Mouse (Mus musculus) heart, postnatal 0 days (tissue): ENCODE results near the gene Gimap9. TPM values are rescaled to one million over a fixed set of nuclear protein-coding genes. Genes with fewer than 3 reads are reported as not detected.
A peak's percentile ranks its signal among the peaks of the same experiment; 100 is the strongest.

Experiments used
- ATAC-seq: fragments of 200-750 bp; cut with Nextera tagmentation; 2 replicates; pipeline ENCODE4 v1.8.0; 2017; ENCODE audit warnings: low read depth, moderate number of reproducible peaks, moderate library complexity; ENCODE audit not compliant: insufficient read depth
- DNase-seq: peaks from one replicate; pipeline ENCODE4 v3.0.0-alpha.2; 2016; ENCODE audit warnings: low spot score
- H3K27ac ChIP-seq: fragments of 300-500 bp; sonication (generic); 2 replicates; pipeline ENCODE4 v1.5.1; 2014; ENCODE audit warnings: low read depth, mild to moderate bottlenecking
- H3K27me3 ChIP-seq: fragments of 300-500 bp; sonication (generic); 2 replicates; pipeline ENCODE4 v1.6.1; 2014; ENCODE audit warnings: low read length, mixed read lengths; ENCODE audit not compliant: control insufficient read depth, insufficient read depth
- H3K36me3 ChIP-seq: fragments of 300-500 bp; sonication (generic); replicated peaks from 2 replicates; pipeline ENCODE4 v1.6.1; 2014; ENCODE audit warnings: low read length, mixed read lengths; ENCODE audit not compliant: control insufficient read depth, insufficient read depth
- H3K4me1 ChIP-seq: fragments of 300-500 bp; sonication (generic); 2 replicates; pipeline ENCODE4 v1.6.1; 2014; ENCODE audit warnings: antibody characterized with exemption; ENCODE audit not compliant: control insufficient read depth, insufficient read depth
- H3K4me2 ChIP-seq: fragments of 300-500 bp; sonication (generic); 2 replicates; pipeline ENCODE4 v1.6.1; 2014; ENCODE audit warnings: low read depth, mild to moderate bottlenecking, low read length, moderate library complexity
- H3K4me3 ChIP-seq: fragments of 300-500 bp; sonication (generic); 2 replicates; pipeline ENCODE4 v1.5.1; 2014; ENCODE audit warnings: low read depth, low read length
- H3K9ac ChIP-seq: fragments of 300-500 bp; sonication (generic); replicated peaks from 2 replicates; pipeline ENCODE4 v1.6.1; 2014; ENCODE audit warnings: low read depth, low read length, mixed read lengths
- H3K9me3 ChIP-seq: fragments of 300-500 bp; sonication (generic); replicated peaks from 2 replicates; pipeline ENCODE4 v1.6.1; 2016; ENCODE audit warnings: low read length; ENCODE audit not compliant: control insufficient read depth
- CTCF ChIP-seq: IDR thresholded peaks from 2 replicates; pipeline ENCODE4 v1.5.1; 2016; ENCODE audit warnings: antibody characterized with exemption, control low read depth, low read depth
- EP300 ChIP-seq: IDR thresholded peaks from 2 replicates; pipeline ENCODE4 v1.6.1; 2016; ENCODE audit warnings: antibody characterized with exemption, low read depth
- WGBS: fragments of 180-500 bp; shearing (Covaris S2); extraction: QIAGEN DNeasy Blood & Tissue Kit; methylation state at CpG from one replicate; pipeline ENCODE4 v1.1.7; 2014; 5-methylcytosine and 5-hydroxymethylcytosine counted together
- polyA plus RNA-seq: library from polyadenylated mRNA; unstranded; fragments of >200 nt; fragmentation: Nextera tagmentation; extraction: Ambion mirVana; gene quantifications from 2 replicates; pipeline ENCODE4 v1.2.1, GENCODE M21; 2015
- total RNA-seq: library from RNA; depleted of rRNA; stranded (reverse); fragments of >200 nt; gene quantifications from 2 replicates; pipeline ENCODE4 v1.2.3, GENCODE M21; 2014; ENCODE audit warnings: low replicate concordance; rRNA removed

Gimap9 gene
- total and polyA plus RNA-seq, 2 experiments from 2014 or later, result 1.8 to 5.7 TPM

GRCm38 (mm10) chr6:48723468-48723867 lies 47.5 kb downstream of the Gimap9 start:
- no peak for TF ChIP-seq EP300
- TF ChIP-seq CTCF, result no peak
- Histone ChIP-seq H3K27me3 (no peaks in the 10 kb centered on the region), H3K27ac (no peak overlapping the region), H3K4me1 (peaks cover 9% of the 10 kb centered on the region), H3K9me3 (no peaks in the 10 kb centered on the region), H3K4me3 (no peak overlapping the region), H3K4me2 (no peak overlapping the region), H3K9ac (no peak overlapping the region), H3K36me3 (no peaks in the 10 kb centered on the region)
- WGBS, result 67% methylated on average over 8 of the region's 8 CpGs
- DNase-seq (no peak), ATAC-seq (no peak)

- no peak overlapping the region for H3K27ac ChIP-seq
- ATAC-seq, result peak; percentile 67; the same call in 1 of the 2 replicates
- TF ChIP-seq EP300 (no peak), CTCF (no peak)
Observed at GRCm38 (mm10) chr6:48725476-48725875, 49.5 kb downstream of the Gimap9 start.

GRCm38 (mm10) chr6:48727761-48728160 lies 51.8 kb downstream of the Gimap9 start:
- DNase-seq, result no peak
- TF ChIP-seq EP300, result no peak
- TF ChIP-seq CTCF, result no peak
- H3K27me3 ChIP-seq, result no peaks in the 10 kb centered on the region
- no peaks in the 10 kb centered on the region for H3K9me3 ChIP-seq
- no peak overlapping the region for H3K9ac ChIP-seq
- ATAC-seq, result no peak
- peaks cover 9% of the 10 kb centered on the region for H3K4me1 ChIP-seq
- 76% methylated on average over 5 of the region's 5 CpGs for WGBS
- no peak overlapping the region for H3K4me3 ChIP-seq
- H3K4me2 ChIP-seq, result no peak overlapping the region
- no peaks in the 10 kb centered on the region for H3K36me3 ChIP-seq
- H3K27ac ChIP-seq, result no peak overlapping the region

More at GRCm38 (mm10) chr6:48725476-48725875, 49.5 kb downstream of the Gimap9 start:
- Histone ChIP-seq H3K4me2 (no peak overlapping the region; the same call in 1 of the 2 replicates), H3K27me3 (no peaks in the 10 kb centered on the region), H3K36me3 (no peaks in the 10 kb centered on the region), H3K4me1 (peaks cover 9% of the 10 kb centered on the region), H3K4me3 (no peak overlapping the region), H3K9me3 (no peaks in the 10 kb centered on the region), H3K9ac (no peak overlapping the region)
- DNase-seq, result peak; percentile 60
- WGBS, result 0% methylated on average over 1 of the region's 1 CpGs

Other genes starting within 250 kb of the Gimap9 start
- gene Zfp467, start 230.3 kb upstream of the Gimap9 start, total RNA-seq, result 20.2 and 27.4 TPM in 2 replicates
- gene Zfp467, start 230.3 kb upstream of the Gimap9 start, polyA plus RNA-seq, result 22.1 and 24.6 TPM in 2 replicates
- 1.0 and 3.4 TPM in 2 replicates for gene Sspo, start 227.9 kb upstream of the Gimap9 start, total RNA-seq
- 0.15 TPM in 2 replicates for gene Sspo, start 227.9 kb upstream of the Gimap9 start, polyA plus RNA-seq
- gene Atp6v0e2, start 138.5 kb upstream of the Gimap9 start, total RNA-seq, result 10.5 and 17.2 TPM in 2 replicates
- 13.0 and 15.4 TPM in 2 replicates for gene Atp6v0e2, start 138.5 kb upstream of the Gimap9 start, polyA plus RNA-seq
- 3.9 and 7.6 TPM in 2 replicates for gene Lrrc61, start 121.3 kb upstream of the Gimap9 start, total RNA-seq
- gene Lrrc61, start 121.3 kb upstream of the Gimap9 start, polyA plus RNA-seq, result 3.8 and 5.8 TPM in 2 replicates
- 56.8 and 72.8 TPM in 2 replicates for gene Rarres2, start 103.3 kb upstream of the Gimap9 start, total RNA-seq
- gene Rarres2, start 103.3 kb upstream of the Gimap9 start, polyA plus RNA-seq, result 65.7 and 71.8 TPM in 2 replicates
- not detected in 2 replicates for gene Gm45021, start 86.5 kb upstream of the Gimap9 start, total RNA-seq
- gene Gm45021, start 86.5 kb upstream of the Gimap9 start, polyA plus RNA-seq, result not detected in 2 replicates
- 49.7 and 50.3 TPM in 2 replicates for gene Repin1, start 82.2 kb upstream of the Gimap9 start, total RNA-seq
- gene Repin1, start 82.2 kb upstream of the Gimap9 start, polyA plus RNA-seq, result 16.6 and 17.5 TPM in 2 replicates
- gene Gm44965, start 82.2 kb upstream of the Gimap9 start, total RNA-seq, result not detected in 2 replicates
- not detected in 2 replicates for gene Gm44965, start 82.2 kb upstream of the Gimap9 start, polyA plus RNA-seq
- 4.0 and 5.1 TPM in 2 replicates for gene Zfp775, start 74.1 kb upstream of the Gimap9 start, total RNA-seq
- 5.7 and 7.6 TPM in 2 replicates for gene Zfp775, start 74.1 kb upstream of the Gimap9 start, polyA plus RNA-seq
- 0.38 TPM in 1 of 2 replicates, not detected in the other for gene AI854703, start 49.4 kb upstream of the Gimap9 start, total RNA-seq
- 0.73 and 0.87 TPM in 2 replicates for gene AI854703, start 49.4 kb upstream of the Gimap9 start, polyA plus RNA-seq
- gene Gimap8, start 28.9 kb upstream of the Gimap9 start, total RNA-seq, result 0.15 and 3.2 TPM in 2 replicates
- gene Gimap8, start 28.9 kb upstream of the Gimap9 start, polyA plus RNA-seq, result 2.6 and 2.7 TPM in 2 replicates
- gene Gimap4, start 8.4 kb downstream of the Gimap9 start, total RNA-seq, result 23.0 and 27.1 TPM in 2 replicates
- gene Gimap4, start 8.4 kb downstream of the Gimap9 start, polyA plus RNA-seq, result 37.4 and 43.8 TPM in 2 replicates
- gene Gimap6, start 32.1 kb downstream of the Gimap9 start, total RNA-seq, result 38.5 and 39.3 TPM in 2 replicates
- 40.4 and 41.1 TPM in 2 replicates for gene Gimap6, start 32.1 kb downstream of the Gimap9 start, polyA plus RNA-seq
- not detected in 2 replicates for gene Gm28053, start 42.5 kb downstream of the Gimap9 start, total RNA-seq
- gene Gm28053, start 42.5 kb downstream of the Gimap9 start, polyA plus RNA-seq, result 3.0 and 4.1 TPM in 2 replicates
- gene Gimap7, start 42.5 kb downstream of the Gimap9 start, total RNA-seq, result not detected in 2 replicates
- gene Gimap7, start 42.5 kb downstream of the Gimap9 start, polyA plus RNA-seq, result not detected in 2 replicates
- 14.5 and 19.7 TPM in 2 replicates for gene Gimap1, start 62.9 kb downstream of the Gimap9 start, total RNA-seq
- 22.7 and 23.1 TPM in 2 replicates for gene Gimap1, start 62.9 kb downstream of the Gimap9 start, polyA plus RNA-seq
- gene Gimap5, start 70.1 kb downstream of the Gimap9 start, total RNA-seq, result 8.4 and 46.7 TPM in 2 replicates
- gene Gimap5, start 70.1 kb downstream of the Gimap9 start, polyA plus RNA-seq, result 8.4 and 12.2 TPM in 2 replicates
- gene Gimap3, start 94.7 kb downstream of the Gimap9 start, total RNA-seq, result not detected in 2 replicates
- gene Gimap3, start 94.7 kb downstream of the Gimap9 start, polyA plus RNA-seq, result 0.08 TPM in 1 of 2 replicates, not detected in the other
- 54.2 and 61.1 TPM in 2 replicates for gene Tmem176a, start 164.8 kb downstream of the Gimap9 start, total RNA-seq
- 53.4 and 58.2 TPM in 2 replicates for gene Tmem176a, start 164.8 kb downstream of the Gimap9 start, polyA plus RNA-seq
- gene Tmem176b, start 165.4 kb downstream of the Gimap9 start, total RNA-seq, result 93.9 and 147 TPM in 2 replicates
- gene Tmem176b, start 165.4 kb downstream of the Gimap9 start, polyA plus RNA-seq, result 168 and 184 TPM in 2 replicates
- gene Aoc1, start 196.8 kb downstream of the Gimap9 start, total RNA-seq, result 0.99 TPM in 1 of 2 replicates, not detected in the other
- 0.26 TPM in 1 of 2 replicates, not detected in the other for gene Aoc1, start 196.8 kb downstream of the Gimap9 start, polyA plus RNA-seq